Mouse (Mus musculus) liver, embryonic 13.5 days (tissue): Measurements from ENCODE around the gene Disp3. TPM values are rescaled to one million over a fixed set of nuclear protein-coding genes. Genes with fewer than 3 reads are reported as not detected.
A peak's percentile ranks its signal among the peaks of the same experiment; 100 is the strongest.

Experiments
- ATAC-seq: fragments of 200-750 bp; cut with Nextera tagmentation; 2 replicates; pipeline ENCODE4 v1.8.0; 2017; ENCODE audit warnings: low read depth, mild to moderate bottlenecking, moderate number of reproducible peaks, moderate library complexity
- DNase-seq: peaks from one replicate; pipeline ENCODE4 v3.0.0; 2022
- H3K27ac ChIP-seq: fragments of 300-500 bp; sonication (generic); 2 replicates; pipeline ENCODE4 v1.5.1; 2015; ENCODE audit warnings: moderate library complexity, mild to moderate bottlenecking, inconsistent platforms
- H3K27me3 ChIP-seq: fragments of 300-500 bp; sonication (generic); 2 replicates; pipeline ENCODE4 v1.6.1; 2015; ENCODE audit warnings: mild to moderate bottlenecking, inconsistent platforms
- H3K36me3 ChIP-seq: fragments of 300-500 bp; sonication (generic); 2 replicates; pipeline ENCODE4 v1.6.1; 2015; ENCODE audit warnings: mild to moderate bottlenecking, inconsistent platforms
- H3K4me1 ChIP-seq: fragments of 300-500 bp; sonication (generic); replicated peaks from 2 replicates; pipeline ENCODE4 v1.6.1; 2015; ENCODE audit warnings: inconsistent platforms
- H3K4me2 ChIP-seq: fragments of 300-500 bp; sonication (generic); 2 replicates; pipeline ENCODE4 v1.6.1; 2015; ENCODE audit warnings: inconsistent platforms, mild to moderate bottlenecking, moderate library complexity
- H3K4me3 ChIP-seq: fragments of 300-500 bp; sonication (generic); replicated peaks from 2 replicates; pipeline ENCODE4 v1.5.1; 2015; ENCODE audit warnings: mild to moderate bottlenecking, inconsistent platforms
- H3K9ac ChIP-seq: fragments of 300-500 bp; sonication (generic); 2 replicates; pipeline ENCODE4 v1.6.1; 2015; ENCODE audit warnings: mild to moderate bottlenecking, inconsistent platforms
- H3K9me3 ChIP-seq: fragments of 300-500 bp; sonication (generic); replicated peaks from 2 replicates; pipeline ENCODE4 v1.6.1; 2016; ENCODE audit warnings: inconsistent platforms
- WGBS: fragments of 180-500 bp; shearing (Covaris S2); methylation state at CpG from one replicate; pipeline ENCODE4 v1.1.7; 2015; ENCODE audit not compliant: insufficient replicate concordance; 5-methylcytosine and 5-hydroxymethylcytosine counted together
- polyA plus RNA-seq: library from polyadenylated mRNA; unstranded; fragments of >200 nt; fragmentation: Nextera tagmentation; extraction: Ambion mirVana; gene quantifications from 2 replicates; pipeline ENCODE4 v1.2.1, GENCODE M21; 2015

Disp3 gene
- polyA plus RNA-seq, 1 experiment from 2014 or later = 0.03 TPM

- no peak overlapping the region for H3K4me3 ChIP-seq
- no peak overlapping the region for H3K9ac ChIP-seq
- H3K27me3 ChIP-seq = peaks cover 42% of the 10 kb centered on the region
- DNase-seq (no peak), ATAC-seq (no peak)
- no peaks in the 10 kb centered on the region for H3K9me3 ChIP-seq
- no peaks in the 10 kb centered on the region for H3K4me1 ChIP-seq
- H3K36me3 ChIP-seq = no peaks in the 10 kb centered on the region
- WGBS = 5% methylated on average over 20 of the region's 20 CpGs
- H3K4me2 ChIP-seq = 0 out of 2 replicates have a peak overlapping the region, but pooled peaks have one; percentile 50
- no peak overlapping the region for H3K27ac ChIP-seq
These were observed 724 bp downstream of the Disp3 start for GRCm38 (mm10) chr4:148287041-148287440.

- Histone ChIP-seq H3K4me1 (no peaks in the 10 kb centered on the region), H3K4me3 (no peak overlapping the region), H3K27me3 (peaks cover 42% of the 10 kb centered on the region), H3K36me3 (no peaks in the 10 kb centered on the region), H3K9me3 (no peaks in the 10 kb centered on the region), H3K9ac (no peak overlapping the region), H3K27ac (no peak overlapping the region), H3K4me2 (no peak overlapping the region)
- DNase-seq (no peak), ATAC-seq (no peak)
- WGBS = 17% methylated on average over 22 of the region's 22 CpGs
These were observed 1.3 kb downstream of the Disp3 start for GRCm38 (mm10) chr4:148286226-148287031.

- H3K27me3 ChIP-seq = peaks cover 42% of the 10 kb centered on the region
These were observed 3.5 kb downstream of the Disp3 start for GRCm38 (mm10) chr4:148284219-148284618.

GRCm38 (mm10) chr4:148276816-148277491 lies 10.8 kb downstream of the Disp3 start:
- no peaks in the 10 kb centered on the region for H3K9me3 ChIP-seq
- no peak overlapping the region for H3K4me2 ChIP-seq
- H3K27me3 ChIP-seq = peaks cover 30% of the 10 kb centered on the region
- WGBS = 24% methylated on average over 4 of the region's 4 CpGs
- ATAC-seq = no peak
- no peak overlapping the region for H3K27ac ChIP-seq
- no peak overlapping the region for H3K9ac ChIP-seq
- DNase-seq = no peak
- H3K36me3 ChIP-seq = no peaks in the 10 kb centered on the region
- no peak overlapping the region for H3K4me3 ChIP-seq
- no peaks in the 10 kb centered on the region for H3K4me1 ChIP-seq

More at GRCm38 (mm10) chr4:148284219-148284618, 3.5 kb downstream of the Disp3 start:
- Histone ChIP-seq H3K27ac (no peak overlapping the region), H3K36me3 (no peaks in the 10 kb centered on the region), H3K9me3 (no peaks in the 10 kb centered on the region), H3K4me3 (no peak overlapping the region), H3K9ac (no peak overlapping the region), H3K4me2 (no peak overlapping the region), H3K4me1 (no peaks in the 10 kb centered on the region)
- no peak for DNase-seq
- ATAC-seq = no peak
- WGBS = 60% methylated on average over 13 of the region's 13 CpGs

- Histone ChIP-seq H3K4me1 (no peaks in the 10 kb centered on the region), H3K36me3 (no peaks in the 10 kb centered on the region), H3K9ac (no peak overlapping the region), H3K9me3 (no peaks in the 10 kb centered on the region), H3K4me3 (no peak overlapping the region), H3K27me3 (peaks cover 53% of the 10 kb centered on the region), H3K4me2 (no peak overlapping the region), H3K27ac (no peak overlapping the region)
- 46% methylated on average over 3 of the region's 3 CpGs for WGBS
- DNase-seq (no peak), ATAC-seq (no peak)
These were observed 13.1 kb downstream of the Disp3 start for GRCm38 (mm10) chr4:148274671-148275070.

GRCm38 (mm10) chr4:148273229-148273628 lies 14.5 kb downstream of the Disp3 start:
- WGBS = 7% methylated on average over 2 of the region's 2 CpGs
- Histone ChIP-seq H3K27me3 (peaks cover 56% of the 10 kb centered on the region), H3K4me2 (no peak overlapping the region)

DNA sequence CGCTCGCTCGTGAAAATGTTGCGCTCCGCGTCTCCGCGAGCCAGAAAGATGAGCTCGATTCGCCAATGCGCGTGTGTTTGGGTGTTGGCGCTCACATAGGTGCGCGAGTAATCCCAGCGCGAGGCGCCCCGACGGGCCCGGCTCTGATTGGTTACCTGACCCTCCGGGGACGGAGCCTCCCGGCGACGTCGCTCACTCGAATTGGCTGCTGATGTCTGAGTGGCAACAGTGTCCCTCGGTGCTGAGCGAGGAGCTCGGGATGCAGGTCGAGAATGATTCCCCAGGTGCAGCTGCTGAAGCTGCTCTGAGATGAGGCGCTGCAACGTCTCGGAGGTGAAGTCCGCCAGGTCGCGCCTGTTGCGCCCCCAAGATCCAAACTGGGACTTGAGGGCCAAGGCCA lies 16.1 kb downstream of the Disp3 start:
- Histone ChIP-seq H3K4me3 (no peak overlapping the region), H3K9ac (no peak overlapping the region), H3K36me3 (no peaks in the 10 kb centered on the region), H3K9me3 (no peaks in the 10 kb centered on the region), H3K27me3 (peaks cover 56% of the 10 kb centered on the region), H3K4me2 (no peak overlapping the region), H3K4me1 (no peaks in the 10 kb centered on the region), H3K27ac (no peak overlapping the region)
- no peak for DNase-seq
- ATAC-seq = no peak
- 6% methylated on average over 39 of the region's 39 CpGs for WGBS

More at GRCm38 (mm10) chr4:148273229-148273628, 14.5 kb downstream of the Disp3 start:
- Histone ChIP-seq H3K27ac (no peak overlapping the region), H3K36me3 (no peaks in the 10 kb centered on the region), H3K9me3 (no peaks in the 10 kb centered on the region), H3K4me3 (no peak overlapping the region), H3K4me1 (no peaks in the 10 kb centered on the region), H3K9ac (no peak overlapping the region)
- DNase-seq (no peak), ATAC-seq (no peak)

DNA sequence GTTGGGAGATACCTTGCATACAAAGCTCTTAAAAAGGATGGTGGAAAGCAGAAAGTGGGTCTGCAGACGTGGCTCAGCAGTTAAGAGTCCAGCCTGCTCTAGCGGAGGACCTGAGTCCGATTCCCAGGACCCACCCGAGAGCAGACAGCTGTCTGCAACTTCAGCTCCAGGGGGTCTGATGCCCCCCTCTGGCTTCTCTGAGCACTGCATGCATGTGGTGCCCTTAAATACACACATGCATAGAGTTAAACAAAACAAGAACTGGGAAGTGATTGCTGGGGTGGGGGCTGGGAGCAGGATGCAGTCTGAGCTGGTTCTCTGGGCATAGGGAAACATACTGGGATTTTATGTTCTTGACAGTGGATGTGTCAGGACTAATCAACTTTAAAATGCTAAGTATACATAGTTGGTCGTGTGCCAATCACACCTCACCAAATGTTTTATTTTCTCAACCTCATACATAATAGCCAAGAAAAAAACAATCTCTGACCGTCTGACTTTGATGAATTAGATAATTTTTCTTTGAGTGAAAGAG lies 20.7 kb downstream of the Disp3 start:
- no peaks in the 10 kb centered on the region for H3K9me3 ChIP-seq
- H3K27me3 ChIP-seq = peaks cover 26% of the 10 kb centered on the region
- H3K4me1 ChIP-seq = no peaks in the 10 kb centered on the region
- no peak for ATAC-seq
- no peak overlapping the region for H3K4me3 ChIP-seq
- no peak overlapping the region for H3K27ac ChIP-seq
- no peak overlapping the region for H3K4me2 ChIP-seq
- no peak overlapping the region for H3K9ac ChIP-seq
- no peaks in the 10 kb centered on the region for H3K36me3 ChIP-seq
- WGBS = 71% methylated on average over 6 of the region's 6 CpGs
- DNase-seq = no peak

GRCm38 (mm10) chr4:148259941-148260340 lies 27.8 kb downstream of the Disp3 start:
- no peaks in the 10 kb centered on the region for H3K4me1 ChIP-seq
- DNase-seq = no peak
- H3K27ac ChIP-seq = no peak overlapping the region
- H3K4me3 ChIP-seq = no peak overlapping the region
- no peaks in the 10 kb centered on the region for H3K9me3 ChIP-seq
- ATAC-seq = no peak
- H3K4me2 ChIP-seq = no peak overlapping the region
- H3K9ac ChIP-seq = no peak overlapping the region
- no peaks in the 10 kb centered on the region for H3K27me3 ChIP-seq
- WGBS = 74% methylated on average over 4 of the region's 4 CpGs
- H3K36me3 ChIP-seq = no peaks in the 10 kb centered on the region

GRCm38 (mm10) chr4:148249341-148249740 lies 38.4 kb downstream of the Disp3 start:
- Histone ChIP-seq H3K4me3 (no peak overlapping the region), H3K9me3 (no peaks in the 10 kb centered on the region), H3K4me2 (no peak overlapping the region), H3K36me3 (no peaks in the 10 kb centered on the region), H3K9ac (no peak overlapping the region), H3K27ac (no peak overlapping the region), H3K27me3 (no peaks in the 10 kb centered on the region), H3K4me1 (no peaks in the 10 kb centered on the region)
- DNase-seq (no peak), ATAC-seq (no peak)
- 36% methylated on average over 10 of the region's 10 CpGs for WGBS

- Histone ChIP-seq H3K9me3 (no peaks in the 10 kb centered on the region), H3K36me3 (no peaks in the 10 kb centered on the region), H3K27ac (no peak overlapping the region), H3K9ac (no peak overlapping the region), H3K27me3 (no peaks in the 10 kb centered on the region), H3K4me1 (no peaks in the 10 kb centered on the region), H3K4me3 (no peak overlapping the region), H3K4me2 (no peak overlapping the region)
- WGBS = 65% methylated on average over 9 of the region's 9 CpGs
- ATAC-seq = no peak
- no peak for DNase-seq
These were observed 47.4 kb downstream of the Disp3 start for GRCm38 (mm10) chr4:148240387-148240786.
